Mouse (Mus musculus) limb, embryonic 11.5 days (tissue): ENCODE measurements around the gene Tcap. TPM values are rescaled to one million over a fixed set of nuclear protein-coding genes. Genes with fewer than 3 reads are reported as not detected.
A peak's percentile ranks its signal among the peaks of the same experiment; 100 is the strongest.

Experiments
- ATAC-seq: fragments of 200-750 bp; cut with Nextera tagmentation; 2 replicates; pipeline ENCODE4 v1.8.0; 2017; ENCODE audit warnings: low read depth; ENCODE audit not compliant: insufficient number of reproducible peaks, low FRiP score, low TSS enrichment
- DNase-seq: peaks from one replicate; pipeline ENCODE4 v3.0.0-alpha.2; 2015; ENCODE audit warnings: low spot score
- H3K27ac ChIP-seq: fragments of 300-500 bp; sonication (generic); replicated peaks from 2 replicates; pipeline ENCODE4 v1.5.1; 2014; ENCODE audit warnings: low read depth, mild to moderate bottlenecking, low read length
- H3K27me3 ChIP-seq: fragments of 300-500 bp; sonication (generic); 2 replicates; pipeline ENCODE4 v1.6.1; 2014; ENCODE audit warnings: mild to moderate bottlenecking, low read length, mixed read lengths; ENCODE audit not compliant: control insufficient read depth, insufficient read depth
- H3K36me3 ChIP-seq: fragments of 300-500 bp; sonication (generic); 2 replicates; pipeline ENCODE4 v1.6.1; 2014; ENCODE audit warnings: mild to moderate bottlenecking, low read length, moderate library complexity, mixed read lengths; ENCODE audit not compliant: control insufficient read depth, insufficient read depth
- H3K4me1 ChIP-seq: fragments of 300-500 bp; sonication (generic); 2 replicates; pipeline ENCODE4 v1.6.1; 2014; ENCODE audit warnings: low read length, mixed read lengths; ENCODE audit not compliant: control insufficient read depth, insufficient read depth
- H3K4me2 ChIP-seq: fragments of 300-500 bp; sonication (generic); 2 replicates; pipeline ENCODE4 v1.6.1; 2014; ENCODE audit warnings: low read depth, mild to moderate bottlenecking, moderate library complexity; ENCODE audit not compliant: severe bottlenecking
- H3K4me3 ChIP-seq: fragments of 300-500 bp; sonication (generic); 2 replicates; pipeline ENCODE4 v1.5.1; 2014; ENCODE audit warnings: low read depth, low read length
- H3K9ac ChIP-seq: fragments of 300-500 bp; sonication (generic); 2 replicates; pipeline ENCODE4 v1.6.1; 2014; ENCODE audit warnings: mild to moderate bottlenecking, low read length
- H3K9me3 ChIP-seq: fragments of 300-500 bp; sonication (generic); 2 replicates; pipeline ENCODE4 v1.6.1; 2016; ENCODE audit warnings: low read length; ENCODE audit not compliant: control insufficient read depth
- WGBS: fragments of 180-500 bp; shearing (Covaris S2); extraction: QIAGEN DNeasy Blood & Tissue Kit; methylation state at CpG from one replicate; pipeline ENCODE4 v1.1.7; 2014; 5-methylcytosine and 5-hydroxymethylcytosine counted together
- polyA plus RNA-seq: library from polyadenylated mRNA; unstranded; fragments of >200 nt; fragmentation: Nextera tagmentation; extraction: Ambion mirVana; gene quantifications from 2 replicates; pipeline ENCODE4 v1.2.1, GENCODE M21; 2014

Tcap gene
- polyA plus RNA-seq, 1 experiment from 2014 or later: 0.53 TPM

GRCm38 (mm10) chr11:98358161-98359083, 25.2 kb upstream of the Tcap start, which contains the start of gene Stard3:
Gene Stard3 (plus strand): TSS chr11:98358368.
- WGBS: under 1% methylated on average over 50 of the region's 60 CpGs
- peak within 1 kb of the TSS; percentile 70 for H3K4me3 ChIP-seq
- H3K9me3 ChIP-seq: no peaks in the 10 kb centered on the region
- ATAC-seq (peak; percentile 85), DNase-seq (peak; percentile 92)
- H3K36me3 ChIP-seq: no peaks in the 10 kb centered on the region
- peak within 1 kb of the TSS; percentile 69 for H3K4me2 ChIP-seq
- peaks cover 10% of the 10 kb centered on the region for H3K27me3 ChIP-seq
- peak within 1 kb of the TSS; percentile 45 for H3K27ac ChIP-seq
- peak within 1 kb of the TSS; percentile 74 for H3K9ac ChIP-seq
- peaks cover 22% of the 10 kb centered on the region for H3K4me1 ChIP-seq

GRCm38 (mm10) chr11:98360866-98361521, 22.6 kb upstream of the Tcap start:
- 77% methylated on average over 9 of the region's 9 CpGs for WGBS
- no peak overlapping the region for H3K4me3 ChIP-seq
- H3K4me1 ChIP-seq: peaks cover 17% of the 10 kb centered on the region
- no peak overlapping the region for H3K9ac ChIP-seq
- H3K27ac ChIP-seq: no peak overlapping the region
- ATAC-seq (no peak), DNase-seq (no peak)
- no peaks in the 10 kb centered on the region for H3K36me3 ChIP-seq
- H3K9me3 ChIP-seq: no peaks in the 10 kb centered on the region
- no peak overlapping the region for H3K4me2 ChIP-seq
- H3K27me3 ChIP-seq: no peaks in the 10 kb centered on the region

GRCm38 (mm10) chr11:98363817-98364216, 19.8 kb upstream of the Tcap start:
- Histone ChIP-seq H3K27ac (no peak overlapping the region), H3K9me3 (no peaks in the 10 kb centered on the region), H3K27me3 (no peaks in the 10 kb centered on the region), H3K4me1 (peaks cover 11% of the 10 kb centered on the region), H3K36me3 (peaks cover 2% of the 10 kb centered on the region; the same call in 1 of the 2 replicates), H3K9ac (no peak overlapping the region), H3K4me3 (no peak overlapping the region), H3K4me2 (no peak overlapping the region)
- WGBS: 78% methylated on average over 5 of the region's 5 CpGs
- ATAC-seq (no peak), DNase-seq (no peak)

GRCm38 (mm10) chr11:98364410-98364809, 19.2 kb upstream of the Tcap start:
- Histone ChIP-seq H3K27me3 (no peaks in the 10 kb centered on the region), H3K9ac (no peak overlapping the region), H3K4me1 (peaks cover 9% of the 10 kb centered on the region), H3K4me3 (no peak overlapping the region), H3K9me3 (no peaks in the 10 kb centered on the region), H3K4me2 (no peak overlapping the region), H3K36me3 (peaks cover 2% of the 10 kb centered on the region; the same call in 1 of the 2 replicates), H3K27ac (no peak overlapping the region)
- WGBS: 95% methylated on average over 5 of the region's 5 CpGs
- no peak for DNase-seq
- ATAC-seq: no peak

GRCm38 (mm10) chr11:98366290-98366689, 17.3 kb upstream of the Tcap start:
- no peak overlapping the region for H3K27ac ChIP-seq
- no peak overlapping the region for H3K4me3 ChIP-seq
- no peaks in the 10 kb centered on the region for H3K4me1 ChIP-seq
- H3K27me3 ChIP-seq: no peaks in the 10 kb centered on the region
- H3K36me3 ChIP-seq: peaks cover 2% of the 10 kb centered on the region; the same call in 1 of the 2 replicates
- no peak overlapping the region for H3K4me2 ChIP-seq
- 77% methylated on average over 10 of the region's 10 CpGs for WGBS
- no peak overlapping the region for H3K9ac ChIP-seq
- H3K9me3 ChIP-seq: no peaks in the 10 kb centered on the region
- DNase-seq: no peak
- no peak for ATAC-seq

- Histone ChIP-seq H3K4me1 (no peaks in the 10 kb centered on the region), H3K9ac (no peak overlapping the region), H3K4me2 (no peak overlapping the region), H3K27me3 (no peaks in the 10 kb centered on the region), H3K9me3 (no peaks in the 10 kb centered on the region), H3K36me3 (peaks cover 2% of the 10 kb centered on the region; the same call in 1 of the 2 replicates), H3K4me3 (no peak overlapping the region), H3K27ac (no peak overlapping the region)
- 83% methylated on average over 10 of the region's 10 CpGs for WGBS
- no peak for DNase-seq
- ATAC-seq: no peak
These were observed 16.3 kb upstream of the Tcap start for GRCm38 (mm10) chr11:98367171-98367862.

GRCm38 (mm10) chr11:98367863-98368186, 15.8 kb upstream of the Tcap start:
- Histone ChIP-seq H3K36me3 (peaks cover 2% of the 10 kb centered on the region; the same call in 1 of the 2 replicates), H3K4me2 (no peak overlapping the region), H3K27ac (no peak overlapping the region), H3K9ac (no peak overlapping the region), H3K4me1 (no peaks in the 10 kb centered on the region), H3K9me3 (no peaks in the 10 kb centered on the region), H3K27me3 (no peaks in the 10 kb centered on the region), H3K4me3 (no peak overlapping the region)
- no peak for DNase-seq
- WGBS: 83% methylated on average over 7 of the region's 7 CpGs
- no peak for ATAC-seq

- Histone ChIP-seq H3K9me3 (no peaks in the 10 kb centered on the region), H3K27me3 (no peaks in the 10 kb centered on the region), H3K4me1 (no peaks in the 10 kb centered on the region), H3K9ac (no peak overlapping the region), H3K4me3 (no peak overlapping the region), H3K27ac (no peak overlapping the region), H3K36me3 (peaks cover 2% of the 10 kb centered on the region; the same call in 1 of the 2 replicates), H3K4me2 (no peak overlapping the region)
- WGBS: 79% methylated on average over 6 of the region's 6 CpGs
- DNase-seq (no peak), ATAC-seq (no peak)
These were observed 14.3 kb upstream of the Tcap start for GRCm38 (mm10) chr11:98369337-98369736.
